In genomic region chr3:95194721-95195135, GRCm38 (mm10) we compare ENCODE assay signal across 17 mouse cellular contexts. TPM values are rescaled to one million over a fixed set of nuclear protein-coding genes. Genes with fewer than 3 reads are reported as not detected.
DNase-seq lines count a peak whose midpoint lies in the region; ATAC-seq and TF ChIP-seq lines count a peak whose summit lies in the region.
"Had no signal": no experiment of that assay in that cellular context is flagged by ENCODE, and none has a peak within 500 bp of the region (broad histone marks: within the 10 kb centered on the region; RNA-seq: fewer than 3 reads in every experiment).

No protein-coding gene starts in this region.

- 26% methylated on average over 6 of the region's 6 CpGs for WGBS in kidney, adult 2 months
- 87% methylated on average over 6 of the region's 6 CpGs for WGBS in midbrain, embryonic 13.5 days
- 69% methylated on average over 6 of the region's 6 CpGs for WGBS in forebrain, embryonic 16.5 days

- TF ChIP-seq POLR2A in kidney, adult 2 months (IDR thresholded peaks at IDR 0.05; ENCODE audit: low read depth, low read length) = no peak

- peak; percentile 78 for DNase-seq in kidney, adult 2 months
- DNase-seq in kidney, postnatal 4 days = no peak
- peak; percentile 79 for DNase-seq in NIH3T3 (ENCODE audit: low read depth)
- peak; percentile 48 to 57 for DNase-seq in cerebellum, postnatal 10 days
- peak; percentile 31 to 69 for DNase-seq in kidney, postnatal 25 days
- no peak for DNase-seq in gastrocnemius, adult 18-20 months (ENCODE audit: low spot score)
- DNase-seq: adrenal gland, postnatal 25 days; heart, adult 11 months; layer of hippocampus, postnatal 36 days; lung, embryonic 14.5 days; thymus, postnatal 4 days had no signal

- peaks cover 20% of the 10 kb centered on the region for H3K4me1 ChIP-seq in kidney, adult 2 months (ENCODE audit: control insufficient read depth, insufficient read depth, low read length)
- no peaks in the 10 kb centered on the region for H3K4me1 ChIP-seq in midbrain, embryonic 13.5 days (replicated peaks)
- no peaks in the 10 kb centered on the region for H3K4me1 ChIP-seq in forebrain, embryonic 16.5 days (replicated peaks; ENCODE audit: control insufficient read depth, insufficient read depth, low read length)
- H3K4me1 ChIP-seq: limb, embryonic 12.5 days; stomach, embryonic 15.5 days had no signal

- H3K27ac ChIP-seq in kidney, adult 2 months (ENCODE audit: insufficient read depth, low read depth, low read length) = peak overlapping the region; percentile 76
- no peak overlapping the region for H3K27ac ChIP-seq in midbrain, embryonic 13.5 days
- H3K27ac ChIP-seq in forebrain, embryonic 16.5 days (ENCODE audit: low read length) = no peak overlapping the region
- H3K27ac ChIP-seq: limb, embryonic 12.5 days; stomach, embryonic 15.5 days had no signal

- no peak for ATAC-seq in midbrain, embryonic 13.5 days
- ATAC-seq in forebrain, embryonic 16.5 days = no peak

- H3K36me3 ChIP-seq in kidney, adult 2 months (ENCODE audit: control insufficient read depth, insufficient read depth, low read length) = peaks cover 2% of the 10 kb centered on the region; the same call in 1 of the 2 replicates
- H3K36me3 ChIP-seq in midbrain, embryonic 13.5 days = peaks cover 59% of the 10 kb centered on the region
- H3K36me3 ChIP-seq in forebrain, embryonic 16.5 days (ENCODE audit: control insufficient read depth, insufficient read depth) = peaks cover 10% of the 10 kb centered on the region

- no peak overlapping the region for H3K9ac ChIP-seq in midbrain, embryonic 13.5 days (replicated peaks)
- H3K9ac ChIP-seq in forebrain, embryonic 16.5 days (replicated peaks; ENCODE audit: low read depth, low read length) = no peak overlapping the region
- H3K9ac ChIP-seq: limb, embryonic 12.5 days; lung, embryonic 14.5 days; stomach, embryonic 15.5 days had no signal

- no peak overlapping the region for H3K4me3 ChIP-seq in kidney, adult 2 months (ENCODE audit: insufficient read depth, low read depth, low read length)
- no peak overlapping the region for H3K4me3 ChIP-seq in midbrain, embryonic 13.5 days (replicated peaks)
- H3K4me3 ChIP-seq in forebrain, embryonic 16.5 days (replicated peaks; ENCODE audit: low read length) = no peak overlapping the region
- H3K4me3 ChIP-seq: limb, embryonic 12.5 days; stomach, embryonic 15.5 days had no signal

- H3K4me2 ChIP-seq in midbrain, embryonic 13.5 days (replicated peaks) = no peak overlapping the region
- H3K4me2 ChIP-seq in forebrain, embryonic 16.5 days (ENCODE audit: low read length) = no peak overlapping the region
- H3K4me2 ChIP-seq: limb, embryonic 12.5 days; lung, embryonic 14.5 days; stomach, embryonic 15.5 days had no signal

- H3K27me3 ChIP-seq in kidney, adult 2 months (replicated peaks; ENCODE audit: control insufficient read depth, insufficient read depth, low read length) = no peaks in the 10 kb centered on the region
- no peaks in the 10 kb centered on the region for H3K27me3 ChIP-seq in midbrain, embryonic 13.5 days
- H3K27me3 ChIP-seq in forebrain, embryonic 16.5 days (replicated peaks; ENCODE audit: control insufficient read depth, insufficient read depth, low read length) = no peaks in the 10 kb centered on the region
- H3K27me3 ChIP-seq: limb, embryonic 12.5 days; stomach, embryonic 15.5 days had no signal

- no peak for TF ChIP-seq CTCF in kidney, adult 2 months (conservative IDR thresholded peaks at IDR 0.05; ENCODE audit: insufficient read depth, insufficient read length, low read depth, low read length)

- H3K9me3 ChIP-seq in midbrain, embryonic 13.5 days = no peaks in the 10 kb centered on the region
- no peaks in the 10 kb centered on the region for H3K9me3 ChIP-seq in forebrain, embryonic 16.5 days (ENCODE audit: control insufficient read depth, low read length)
- H3K9me3 ChIP-seq: limb, embryonic 12.5 days; stomach, embryonic 15.5 days had no signal

RNA-seq across cellular contexts. Expression of gene Gabpb2, which starts 23.0 kb away (rescaled TPM):
- 9.8 and 10.6 TPM in 2 replicates for polyA plus RNA-seq in kidney, adult 2 months (2012; rRNA removed)
- 5.5 and 5.7 TPM in 2 replicates for polyA plus RNA-seq in midbrain, embryonic 13.5 days (2015; fragmentation: Nextera tagmentation; extraction: Ambion mirVana)
- total RNA-seq in gastrocnemius, adult 18-20 months (2021) = 10 to 100 TPM in 1 of 2 experiments, 1 to 10 TPM in 1; 7.1 to 10.0 TPM
- 4.2 and 5.6 TPM in 2 replicates for polyA plus RNA-seq in forebrain, embryonic 16.5 days (2015; fragmentation: Nextera tagmentation; extraction: Ambion mirVana)

RNA-seq across cellular contexts. Expression of gene Cdc42se1, which starts 33.8 kb away (rescaled TPM):
- polyA plus RNA-seq in kidney, adult 2 months (2012; rRNA removed) = 77.5 and 83.7 TPM in 2 replicates
- 66.8 and 68.4 TPM in 2 replicates for polyA plus RNA-seq in midbrain, embryonic 13.5 days (2015; fragmentation: Nextera tagmentation; extraction: Ambion mirVana)
- 10 to 100 TPM; 12.4 to 17.1 TPM for total RNA-seq in gastrocnemius, adult 18-20 months (2021)
- polyA plus RNA-seq in forebrain, embryonic 16.5 days (2015; fragmentation: Nextera tagmentation; extraction: Ambion mirVana) = 72.9 and 79.3 TPM in 2 replicates

RNA-seq across cellular contexts. Expression of gene Sema6c, which starts 34.5 kb away (rescaled TPM):
- 8.0 and 8.5 TPM in 2 replicates for polyA plus RNA-seq in kidney, adult 2 months (2012; rRNA removed)
- polyA plus RNA-seq in midbrain, embryonic 13.5 days (2015; fragmentation: Nextera tagmentation; extraction: Ambion mirVana) = 23.4 and 37.6 TPM in 2 replicates
- total RNA-seq in gastrocnemius, adult 18-20 months (2021) = 100 to 1,000 TPM in 1 of 2 experiments, 10 to 100 TPM in 1; 75.9 to 111 TPM
- 21.4 and 22.6 TPM in 2 replicates for polyA plus RNA-seq in forebrain, embryonic 16.5 days (2015; fragmentation: Nextera tagmentation; extraction: Ambion mirVana)
- total RNA-seq: megakaryocyte-erythroid progenitor cell, adult 5-6 weeks had no signal

RNA-seq across cellular contexts. Expression of gene Mllt11, which starts 37.2 kb away (rescaled TPM):
- 30.6 and 31.4 TPM in 2 replicates for polyA plus RNA-seq in kidney, adult 2 months (2012; rRNA removed)
- polyA plus RNA-seq in midbrain, embryonic 13.5 days (2015; fragmentation: Nextera tagmentation; extraction: Ambion mirVana) = 253 and 276 TPM in 2 replicates
- total RNA-seq in gastrocnemius, adult 18-20 months (2021) = 10 to 100 TPM; 69.8 to 83.1 TPM
- 263 and 264 TPM in 2 replicates for polyA plus RNA-seq in forebrain, embryonic 16.5 days (2015; fragmentation: Nextera tagmentation; extraction: Ambion mirVana)

RNA-seq across cellular contexts. Expression of gene Gm128, which starts 46.7 kb away (rescaled TPM):
- polyA plus RNA-seq in kidney, adult 2 months (2012; rRNA removed) = 5.9 TPM in 2 replicates
- polyA plus RNA-seq in midbrain, embryonic 13.5 days (2015; fragmentation: Nextera tagmentation; extraction: Ambion mirVana) = 0.23 and 0.26 TPM in 2 replicates
- total RNA-seq in gastrocnemius, adult 18-20 months (2021) = not detected
- 0.27 TPM in 1 of 2 replicates, not detected in the other for polyA plus RNA-seq in forebrain, embryonic 16.5 days (2015; fragmentation: Nextera tagmentation; extraction: Ambion mirVana)
- polyA plus RNA-seq: heart, postnatal 0 days had no signal

Comparison
In these comparisons a context has a peak if more than half of its experiments do, and no peak if none do; other contexts are left out.
1. DNase-seq: peak in kidney, adult 2 months (single experiment), NIH3T3 (single experiment), cerebellum, postnatal 10 days (2 of 2) and kidney, postnatal 25 days (2 of 2); none in kidney, postnatal 4 days (0 of 2) and gastrocnemius, adult 18-20 months (single experiment).